Mouse (Mus musculus) kidney, adult 11 months (tissue): ENCODE results near the gene Gm20388.
A peak's percentile ranks its signal among the peaks of the same experiment; 100 is the strongest.
"Not testable (repeated sequence)": the region's sequence is repeated elsewhere in the genome, so short reads cannot be mapped to it uniquely, and the experiment has no call there.

Experiments
- DNase-seq: peaks from one replicate; pipeline ENCODE4 v3.0.0; 2022

Gene Gm20388

DNA sequence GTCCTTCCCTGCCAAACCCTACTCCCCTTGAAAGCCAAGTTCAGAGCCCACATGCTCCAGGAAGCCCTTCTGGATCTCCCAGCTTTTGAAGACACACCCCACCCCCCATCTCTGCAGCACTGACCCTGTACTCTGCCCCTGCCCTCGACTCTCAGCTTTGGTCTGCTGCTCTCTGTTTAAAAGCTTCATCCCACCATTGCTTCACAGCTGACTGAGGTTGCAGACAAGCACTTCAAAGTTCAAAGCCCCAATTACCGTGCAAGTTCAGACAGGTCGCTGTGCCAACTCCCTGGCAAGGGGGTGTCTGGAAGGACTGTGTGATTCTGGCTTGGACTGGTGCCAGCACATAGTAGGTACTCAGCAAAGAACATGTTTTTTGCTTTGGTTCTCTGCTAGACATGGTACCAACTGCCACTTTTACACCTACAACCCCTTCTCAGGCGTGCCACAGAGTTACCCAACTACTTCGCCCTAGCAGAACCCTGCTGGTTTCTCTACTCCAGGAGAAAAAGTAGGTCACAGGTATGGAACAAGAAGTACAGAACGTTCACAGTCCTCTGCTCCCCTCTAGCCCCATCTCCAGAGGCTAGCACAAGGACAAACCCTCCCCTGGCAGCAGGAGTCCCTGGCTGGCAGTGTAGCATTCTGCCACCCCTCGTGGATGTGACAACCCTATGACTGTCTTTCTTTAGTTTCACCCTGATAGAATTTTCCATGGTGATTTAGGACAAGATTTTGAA, 440.9 kb downstream of the Gm20388 start:
- DNase-seq: peak; percentile 58

GRCm38 (mm10) chr8:120352096-120352495, 441.5 kb downstream of the Gm20388 start:
- no peak for DNase-seq

GRCm38 (mm10) chr8:120356067-120356466, 445.4 kb downstream of the Gm20388 start:
- DNase-seq: no peak

GRCm38 (mm10) chr8:120357504-120357903, 446.9 kb downstream of the Gm20388 start:
- DNase-seq: no peak

DNA sequence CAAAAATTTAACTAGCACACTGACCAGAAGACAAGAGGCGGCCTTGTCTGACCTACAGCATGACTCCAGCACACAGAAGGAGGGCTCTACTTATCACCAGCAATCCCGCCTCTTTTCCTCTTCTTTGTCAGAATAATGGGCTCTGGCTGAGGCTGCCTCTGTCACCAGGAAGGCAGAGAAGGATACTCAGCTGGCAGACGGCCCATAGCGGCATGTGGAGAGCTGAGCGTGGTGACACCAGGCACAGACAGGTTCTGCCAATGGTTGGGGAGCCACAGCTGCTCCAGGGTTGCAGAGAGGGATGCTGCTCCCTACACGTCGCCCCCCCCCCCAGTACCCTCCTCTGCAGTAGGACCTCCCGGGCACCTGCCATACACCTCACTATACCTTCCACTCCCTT, 450.7 kb downstream of the Gm20388 start:
- peak; percentile 63 for DNase-seq

- DNase-seq: peak; percentile 90
These were observed 453.0 kb downstream of the Gm20388 start for GRCm38 (mm10) chr8:120363552-120364071.

DNA sequence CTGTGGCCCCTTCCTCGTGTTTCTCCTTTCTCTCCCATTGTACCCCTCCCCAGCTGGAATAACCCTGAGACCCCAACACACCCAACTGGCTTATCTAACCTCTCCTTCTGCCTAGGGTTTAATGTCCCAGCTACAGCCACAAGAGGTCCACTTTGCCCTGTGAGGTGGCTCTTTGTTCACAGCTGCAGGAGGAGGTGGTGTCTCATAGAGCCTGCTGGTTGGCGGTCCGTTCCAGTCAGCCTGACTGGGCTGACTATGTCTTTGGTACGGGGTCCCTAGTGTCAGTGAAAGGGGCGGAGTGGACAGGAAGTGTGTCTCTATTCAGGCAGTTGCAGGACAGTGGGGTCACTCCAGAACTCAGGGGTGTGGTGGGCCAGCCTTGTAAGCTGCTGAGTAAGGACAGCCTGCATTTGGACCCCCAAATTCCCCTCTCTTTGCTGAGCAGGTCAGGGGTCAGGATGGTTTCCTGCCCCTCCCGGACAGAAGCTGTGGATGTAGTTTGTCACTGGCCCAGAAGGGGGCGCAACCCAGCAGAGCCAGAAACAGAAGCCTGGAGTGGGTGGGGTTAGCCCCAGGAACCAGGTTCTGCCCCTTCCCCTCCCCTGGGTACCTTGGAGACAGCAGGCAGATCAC, 453.6 kb downstream of the Gm20388 start:
- DNase-seq: peak; percentile 40

DNA sequence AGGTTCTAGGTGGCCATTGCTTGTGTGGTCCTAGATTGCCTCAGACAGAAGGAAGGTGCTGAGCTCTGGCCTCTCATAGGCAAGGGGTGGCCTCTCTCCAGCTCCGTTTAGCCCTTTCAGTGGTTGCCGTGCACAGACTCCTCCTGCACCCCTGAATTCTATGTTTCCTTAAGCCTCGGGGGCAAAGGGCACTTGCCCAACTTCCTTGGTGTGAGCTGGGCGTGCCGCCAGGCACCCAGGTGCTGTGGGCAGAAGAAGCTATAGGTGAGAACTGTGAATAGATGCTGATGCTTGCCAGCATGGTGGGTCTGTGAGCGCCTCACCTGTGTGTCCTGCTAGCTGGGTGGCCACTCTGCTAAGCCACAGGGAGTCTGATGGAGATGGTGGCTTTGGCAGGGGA, 456.2 kb downstream of the Gm20388 start:
- peak; percentile 54 for DNase-seq

GRCm38 (mm10) chr8:120368191-120368590, 457.6 kb downstream of the Gm20388 start:
- DNase-seq: not testable (repeated sequence)

DNA sequence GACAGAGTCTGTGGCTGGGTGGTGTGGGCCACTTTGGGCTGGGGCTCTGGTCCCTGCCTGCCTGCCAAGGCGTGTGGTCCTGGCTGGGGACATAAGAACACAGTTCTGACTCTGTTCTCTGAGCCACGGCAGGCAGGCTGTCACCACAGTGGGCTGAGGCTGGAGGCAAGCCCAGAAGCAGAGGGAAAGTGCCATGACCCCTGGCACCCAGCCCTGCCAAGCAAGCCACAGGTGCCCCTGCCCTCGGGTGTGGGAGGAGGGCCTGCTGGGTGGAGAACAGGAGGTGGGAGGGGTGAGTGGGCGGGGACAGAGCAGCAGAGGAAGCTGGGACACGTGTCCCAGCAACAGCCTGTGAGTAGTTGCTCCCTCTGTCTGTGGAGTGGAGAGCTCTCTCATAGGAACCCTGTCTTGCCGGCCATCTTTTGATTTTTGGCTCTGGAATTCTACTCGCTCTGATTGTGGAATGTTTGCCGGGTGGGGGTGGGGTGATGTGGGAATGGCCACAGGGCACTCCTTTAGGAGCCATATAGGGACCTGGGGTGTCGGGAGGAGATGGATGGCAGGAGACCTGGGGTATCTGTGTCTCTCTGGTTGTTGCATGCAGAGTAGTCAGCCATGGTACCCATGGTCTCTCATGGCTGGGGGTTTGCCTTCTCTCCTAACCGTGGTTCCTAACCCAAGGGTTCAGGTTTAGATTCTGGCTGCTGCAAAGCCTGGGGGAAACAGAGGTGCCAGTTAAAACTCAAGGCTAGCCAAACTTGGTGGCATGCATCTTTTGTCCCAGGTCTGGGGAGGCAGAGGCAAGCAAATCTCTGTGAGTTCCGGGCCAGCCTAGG, 458.4 kb downstream of the Gm20388 start:
- peak; percentile 95 for DNase-seq

DNA sequence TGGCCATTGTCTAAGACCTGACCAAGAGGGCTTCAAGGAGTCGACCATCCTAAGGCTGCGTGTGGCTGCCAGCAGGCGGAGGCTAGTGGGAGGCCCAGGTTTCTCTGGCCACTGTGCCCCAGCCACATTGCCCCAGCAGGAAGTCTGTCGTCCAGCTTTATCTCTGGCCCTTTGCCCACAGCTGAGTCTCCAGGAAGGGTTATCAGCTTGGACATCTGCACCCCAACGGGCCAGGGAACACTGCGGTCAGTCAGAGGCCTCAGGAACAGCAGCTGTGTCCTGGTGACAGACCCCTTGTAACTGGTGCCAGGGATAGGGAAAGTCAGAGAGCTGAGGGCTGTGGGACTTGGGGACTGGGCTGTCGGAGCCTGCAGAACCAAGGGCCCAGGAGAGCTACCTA, 459.3 kb downstream of the Gm20388 start:
- DNase-seq: peak; percentile 85

DNA sequence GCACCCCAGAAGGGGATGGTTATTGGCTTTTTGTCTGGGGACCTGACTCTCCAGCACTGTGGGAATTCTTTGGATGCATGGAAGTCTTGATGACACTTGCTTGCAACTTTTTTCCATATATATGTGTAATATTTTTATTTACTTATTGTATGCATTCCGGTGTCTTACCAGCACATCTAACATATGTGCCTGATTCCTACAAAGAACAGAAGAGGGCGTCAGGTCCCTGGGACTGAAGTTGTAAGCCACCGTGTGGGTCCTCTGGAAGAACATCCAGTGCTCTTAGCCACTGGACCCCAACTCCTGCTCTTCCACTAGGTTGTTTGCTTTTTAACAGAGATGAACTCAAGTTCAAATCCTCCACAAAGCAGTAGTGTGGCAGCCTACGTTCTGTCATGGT, 459.8 kb downstream of the Gm20388 start:
- DNase-seq: no peak

DNA sequence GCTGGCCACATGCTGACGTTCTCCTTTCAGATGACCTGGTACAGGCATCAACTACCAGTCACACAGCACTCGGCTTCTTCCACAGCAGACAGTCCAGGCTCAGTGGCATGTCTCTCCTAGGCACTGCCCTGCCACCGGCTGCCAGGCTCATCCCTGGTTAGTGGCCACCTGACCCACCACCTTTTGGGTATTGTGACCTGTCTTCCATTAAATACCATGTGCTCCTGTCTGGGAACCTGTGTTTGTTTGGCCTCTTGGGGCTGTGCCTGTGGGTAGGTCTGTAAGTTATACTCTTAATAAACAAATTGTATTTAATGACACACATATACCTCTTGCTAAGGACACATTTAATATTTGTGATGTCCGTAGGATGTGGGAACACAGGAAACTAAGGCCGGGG, 460.5 kb downstream of the Gm20388 start:
- no peak for DNase-seq

GRCm38 (mm10) chr8:120371725-120372457, 461.2 kb downstream of the Gm20388 start:
- DNase-seq: no peak

DNA sequence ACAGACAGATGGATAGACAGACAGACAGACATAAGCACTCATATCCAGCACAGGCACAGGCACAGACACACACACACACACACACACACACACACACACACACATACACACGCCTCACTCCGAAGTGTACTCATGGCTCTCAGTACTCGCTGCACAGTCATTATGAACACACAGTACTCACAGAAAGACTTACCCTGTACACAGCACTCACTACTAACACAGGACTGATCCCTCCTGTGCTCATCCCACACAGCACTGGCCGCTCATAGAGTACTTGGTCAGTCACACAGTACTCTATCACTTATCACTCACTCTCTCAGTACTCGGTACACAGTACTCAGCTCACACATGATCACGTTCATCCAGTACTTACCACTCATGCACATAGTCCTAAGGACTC, 462.0 kb downstream of the Gm20388 start:
- no peak for DNase-seq

- no peak for DNase-seq
These were observed 463.0 kb downstream of the Gm20388 start for GRCm38 (mm10) chr8:120373621-120374020.

DNA sequence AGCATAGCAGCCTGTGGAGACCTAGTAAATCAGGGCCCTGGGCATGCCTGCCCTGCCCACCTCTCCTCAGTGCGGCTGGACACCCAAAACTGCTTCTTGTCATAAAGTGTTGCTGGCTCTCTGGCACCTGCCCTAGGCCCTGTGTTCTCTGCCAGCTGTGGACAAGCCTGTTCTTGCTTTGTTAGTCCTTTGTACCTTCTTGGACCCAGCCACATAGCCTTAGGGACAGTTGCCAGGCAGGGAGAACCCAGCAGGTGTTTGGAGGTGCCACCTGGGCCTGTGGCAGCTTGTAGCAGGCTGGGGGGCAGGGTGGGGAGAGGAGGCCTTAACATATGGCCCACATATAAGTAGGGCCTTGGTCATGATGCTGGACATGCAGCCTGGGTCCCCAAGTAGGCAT, 463.4 kb downstream of the Gm20388 start:
- peak; percentile 43 for DNase-seq

DNA sequence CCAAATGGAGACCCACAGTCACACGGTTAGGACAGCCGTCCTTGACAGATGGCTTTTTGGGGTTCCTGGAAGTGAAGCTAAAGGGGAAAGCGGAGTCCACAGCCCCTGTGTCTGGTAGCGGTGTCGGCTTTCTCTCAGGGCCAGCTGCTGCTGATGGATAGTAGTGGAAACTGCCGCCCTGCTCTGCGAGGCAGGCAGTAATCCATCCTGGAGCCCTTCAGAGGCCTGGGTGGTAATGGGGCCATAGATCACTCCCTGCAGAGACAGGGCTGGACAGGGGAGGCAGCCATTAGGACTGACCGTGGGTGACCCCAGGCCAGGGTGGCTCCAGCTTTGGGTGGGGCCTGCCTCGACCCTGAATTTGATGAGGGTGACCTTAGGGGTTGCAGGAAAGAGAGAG, 463.9 kb downstream of the Gm20388 start:
- peak; percentile 43 for DNase-seq

- peak; percentile 51 for DNase-seq
These were observed 464.5 kb downstream of the Gm20388 start for GRCm38 (mm10) chr8:120375170-120375569.

GRCm38 (mm10) chr8:120376215-120376614, 465.6 kb downstream of the Gm20388 start:
- no peak for DNase-seq

DNA sequence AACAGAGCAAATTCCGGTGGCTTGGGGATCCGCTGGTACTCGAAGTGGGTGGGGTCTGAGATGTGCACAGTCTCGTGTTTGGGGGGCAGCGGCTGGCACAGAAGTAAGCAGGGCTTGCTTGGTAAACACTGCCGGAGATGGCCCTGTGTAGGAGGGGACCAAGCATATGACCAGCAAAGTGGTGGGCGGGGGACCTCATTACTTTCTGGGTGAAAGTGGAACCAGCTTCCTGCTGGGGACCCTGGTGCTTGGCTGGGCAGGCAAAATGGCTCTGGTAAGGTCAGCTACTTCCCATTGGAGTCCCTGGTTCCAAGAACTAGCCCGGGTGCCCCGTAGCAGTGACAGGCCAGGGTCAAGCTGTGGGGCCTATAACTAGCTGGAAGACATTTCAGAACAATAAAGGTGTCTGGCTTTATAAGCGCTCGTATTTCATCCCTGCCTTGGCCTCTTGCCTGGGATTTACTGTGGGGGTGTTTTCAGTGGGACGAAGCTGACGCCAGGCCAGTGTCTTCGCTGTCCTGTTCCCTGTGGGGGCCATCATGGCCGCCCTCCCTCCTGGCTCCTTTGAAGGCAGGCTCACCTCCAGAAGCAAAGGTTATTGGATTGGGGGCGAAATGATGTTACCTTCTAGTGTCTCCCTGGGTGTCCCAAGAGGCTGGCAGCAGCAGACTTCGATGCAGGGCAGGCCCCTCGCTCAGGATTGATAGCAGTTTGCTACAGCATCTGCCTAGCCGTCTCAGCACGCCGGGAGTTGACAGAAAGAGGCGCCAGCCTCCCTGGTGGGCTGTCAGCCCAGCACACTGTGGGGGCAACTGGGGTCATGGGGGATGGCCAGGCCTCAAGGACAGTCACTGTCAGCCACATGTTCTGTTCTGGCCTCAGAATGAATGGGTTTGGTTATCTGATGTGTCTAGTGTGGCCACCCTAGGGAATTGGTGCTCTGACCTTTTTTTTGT, 466.5 kb downstream of the Gm20388 start:
- no peak for DNase-seq

GRCm38 (mm10) chr8:120377803-120378189, 467.2 kb downstream of the Gm20388 start:
- DNase-seq: no peak
